Mouse (Mus musculus): ENCODE results near the gene Arhgap10. TPM values are rescaled to one million over a fixed set of nuclear protein-coding genes. Genes with fewer than 3 reads are reported as not detected.

Arhgap10 gene
- total and polyA plus RNA-seq, 3 experiments, result 13.1 to 22.8 TPM; not detected in 1

- Histone ChIP-seq H3K9me3 (replicated peaks; ENCODE audit: insufficient read depth, low read length) (no peaks in the 10 kb centered on the region), H3K36me3 (ENCODE audit: control insufficient read depth in 1 of 2, insufficient read depth in 2 of 2, low read length in 2 of 2) (peaks cover 0 to 7% of the 10 kb centered on the region in 2 experiments; a peak in 2 of 4 replicates), H3K4me1 (ENCODE audit: control insufficient read depth in 1 of 2, insufficient read depth in 2 of 2, low read length in 2 of 2) (peaks cover 2 to 3% of the 10 kb centered on the region in 2 experiments; a peak in 3 of 4 replicates), H3K27me3 (ENCODE audit: control insufficient read depth in 1 of 2, insufficient read depth in 2 of 2, low read length in 2 of 2) (no peaks in the 10 kb centered on the region), H3K79me2 (ENCODE audit: control insufficient read depth, insufficient read depth, low read length, poor library complexity) (0 out of 2 replicates have a peak, but pooled peaks cover 2% of the 10 kb centered on the region), H3K4me3 (ENCODE audit: control insufficient read depth in 1 of 2, insufficient read depth in 1 of 2, low read depth in 2 of 2, low read length in 2 of 2) (no peak overlapping the region), H3K27ac (ENCODE audit: control insufficient read depth, low read depth, low read length) (peak overlapping the region; percentile 16; the same call in 1 of the 2 replicates), H3K9ac (ENCODE audit: control insufficient read depth, low read depth, low read length, poor library complexity, severe bottlenecking) (no peak overlapping the region)
- DNase-seq (ENCODE audit: low read depth, low spot score), result peak; percentile 68
- TF ChIP-seq EP300 (IDR thresholded peaks at IDR 0.05; ENCODE audit: low read depth in 1 of 2, low read length in 2 of 2) (peak; percentile 39 to 50; a peak in 3 of 4 replicates), MYC (IDR thresholded peaks at IDR 0.05; ENCODE audit: low read depth, low read length) (0 out of 2 replicates have a peak, but pooled peaks have one; percentile 38), POLR2AphosphoS5 (IDR thresholded peaks at IDR 0.05; ENCODE audit: borderline replicate concordance, low read depth, low read length) (no peak)
These were observed 75.3 kb downstream of the Arhgap10 start for GRCm38 (mm10) chr8:77442452-77442851.

- DNase-seq (ENCODE audit: low read depth, low spot score), result no peak
- Histone ChIP-seq H3K4me3 (ENCODE audit: control insufficient read depth in 1 of 2, insufficient read depth in 1 of 2, low read depth in 2 of 2, low read length in 2 of 2) (no peak overlapping the region), H3K4me1 (ENCODE audit: control insufficient read depth in 1 of 2, insufficient read depth in 2 of 2, low read length in 2 of 2) (peaks cover 2 to 3% of the 10 kb centered on the region in 2 experiments; a peak in 3 of 4 replicates), H3K36me3 (ENCODE audit: control insufficient read depth in 1 of 2, insufficient read depth in 2 of 2, low read length in 2 of 2) (peaks cover 0 to 7% of the 10 kb centered on the region in 2 experiments; a peak in 2 of 4 replicates), H3K27me3 (ENCODE audit: control insufficient read depth in 1 of 2, insufficient read depth in 2 of 2, low read length in 2 of 2) (no peaks in the 10 kb centered on the region), H3K9ac (ENCODE audit: control insufficient read depth, low read depth, low read length, poor library complexity, severe bottlenecking) (no peak overlapping the region), H3K27ac (ENCODE audit: control insufficient read depth, low read depth, low read length) (no peak overlapping the region), H3K79me2 (ENCODE audit: control insufficient read depth, insufficient read depth, low read length, poor library complexity) (0 out of 2 replicates have a peak, but pooled peaks cover 2% of the 10 kb centered on the region), H3K9me3 (replicated peaks; ENCODE audit: insufficient read depth, low read length) (no peaks in the 10 kb centered on the region)
- TF ChIP-seq MAZ (IDR thresholded peaks at IDR 0.05; ENCODE audit: low read depth, low read length) (no peak), USF2 (IDR thresholded peaks at IDR 0.05; ENCODE audit: borderline replicate concordance in 1 of 2, insufficient read depth in 1 of 2, low read depth in 1 of 2, low read length in 2 of 2) (no peak), MYC (IDR thresholded peaks at IDR 0.05; ENCODE audit: low read depth, low read length) (no peak), ZKSCAN1 (IDR thresholded peaks at IDR 0.05; ENCODE audit: low read depth, low read length) (no peak), MXI1 (IDR thresholded peaks at IDR 0.05; ENCODE audit: low read depth, low read length) (no peak), TAL1 (IDR thresholded peaks at IDR 0.05; ENCODE audit: low read length) (no peak), POLR2AphosphoS2 (IDR thresholded peaks at IDR 0.05; ENCODE audit: low read length) (no peak), TCF12 (IDR thresholded peaks at IDR 0.05; ENCODE audit: low read depth, low read length) (no peak)
These were observed 76.8 kb downstream of the Arhgap10 start for GRCm38 (mm10) chr8:77440913-77441312.

GRCm38 (mm10) chr8:77440324-77440880 lies 77.4 kb downstream of the Arhgap10 start:
- no peak overlapping the region for H3K9ac ChIP-seq (ENCODE audit: control insufficient read depth, low read depth, low read length, poor library complexity, severe bottlenecking)
- peaks cover 2 to 3% of the 10 kb centered on the region in 2 experiments; a peak in 3 of 4 replicates for H3K4me1 ChIP-seq (ENCODE audit: control insufficient read depth in 1 of 2, insufficient read depth in 2 of 2, low read length in 2 of 2)
- no peaks in the 10 kb centered on the region for H3K9me3 ChIP-seq (replicated peaks; ENCODE audit: insufficient read depth, low read length)
- H3K27ac ChIP-seq (ENCODE audit: control insufficient read depth, low read depth, low read length), result no peak overlapping the region
- no peak for TF ChIP-seq CHD2 (IDR thresholded peaks at IDR 0.05; ENCODE audit: low read length)
- TF ChIP-seq TCF12 (IDR thresholded peaks at IDR 0.05; ENCODE audit: low read depth, low read length), result no peak
- peak; percentile 38 to 68 (median 44) for TF ChIP-seq CTCF (IDR thresholded peaks at IDR 0.05 in 2 of 3, conservative IDR thresholded peaks at IDR 0.05 in 1 of 3; ENCODE audit: control insufficient read depth in 1 of 3, insufficient read depth in 1 of 3, low read depth in 2 of 3, low read length in 3 of 3, poor library complexity in 1 of 3, severe bottlenecking in 1 of 3)
- TF ChIP-seq HCFC1 (IDR thresholded peaks at IDR 0.05; ENCODE audit: low read depth, low read length), result no peak
- H3K36me3 ChIP-seq (ENCODE audit: control insufficient read depth in 1 of 2, insufficient read depth in 2 of 2, low read length in 2 of 2), result peaks cover 0 to 7% of the 10 kb centered on the region in 2 experiments; a peak in 2 of 4 replicates
- DNase-seq (ENCODE audit: low read depth, low spot score), result no peak
- H3K27me3 ChIP-seq (ENCODE audit: control insufficient read depth in 1 of 2, insufficient read depth in 2 of 2, low read length in 2 of 2), result no peaks in the 10 kb centered on the region
- H3K79me2 ChIP-seq (ENCODE audit: control insufficient read depth, insufficient read depth, low read length, poor library complexity), result 0 out of 2 replicates have a peak, but pooled peaks cover 2% of the 10 kb centered on the region
- no peak overlapping the region for H3K4me3 ChIP-seq (ENCODE audit: control insufficient read depth in 1 of 2, insufficient read depth in 1 of 2, low read depth in 2 of 2, low read length in 2 of 2)
